Mouse (Mus musculus) mammary gland, adult 2 months (tissue): ENCODE data around the gene Relch. TPM values are rescaled to one million over a fixed set of nuclear protein-coding genes. Genes with fewer than 3 reads are reported as not detected.

Source experiments
- polyA plus RNA-seq: library from polyadenylated mRNA; depleted of rRNA; stranded (reverse); fragments of >200 nt; gene quantifications from 2 replicates; pipeline ENCODE4 v1.2.3, GENCODE M21; 2012; ENCODE audit warnings: low replicate concordance; rRNA removed

The Relch gene
- 18.4 and 32.5 TPM in 2 replicates for polyA plus RNA-seq

DNA sequence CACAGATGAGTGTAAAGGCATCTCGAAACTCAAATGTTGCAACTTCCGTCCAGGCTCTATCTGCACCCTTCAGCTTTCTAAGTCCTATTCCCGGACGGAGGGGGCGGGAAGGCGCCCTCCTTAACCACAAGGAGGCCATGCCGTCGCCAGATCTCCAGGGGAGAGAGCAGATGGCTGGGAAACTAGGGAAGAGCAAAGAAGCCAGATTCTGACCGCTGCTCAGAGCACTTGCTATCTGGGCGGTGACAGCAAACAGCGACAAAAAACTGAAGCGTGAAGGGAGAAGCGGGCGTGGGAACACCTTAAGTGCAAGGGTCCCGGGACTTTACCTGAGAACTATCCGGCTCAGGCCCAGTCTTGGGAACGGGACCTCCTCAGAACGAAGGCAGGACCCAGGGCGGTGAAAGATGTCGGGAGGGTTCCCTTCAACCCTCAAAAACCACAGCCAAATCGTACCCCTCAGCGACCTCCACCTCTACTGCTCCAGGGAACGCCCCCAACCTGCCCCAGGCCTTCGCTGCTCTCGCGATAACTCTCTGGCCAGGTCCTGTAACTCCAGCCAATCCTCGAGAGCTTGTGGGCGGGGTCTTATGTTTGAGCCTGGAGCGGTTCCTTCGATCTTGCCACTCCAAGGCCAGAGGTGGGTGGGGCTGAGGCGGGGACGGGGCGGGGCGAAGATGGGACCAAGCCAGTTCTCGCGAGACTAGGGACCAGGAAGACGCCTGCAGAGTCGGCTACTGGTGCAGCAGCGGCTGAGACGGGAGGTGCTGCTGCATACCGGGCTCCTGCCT lies at the start of gene Relch, which contains the start of gene Pign:
Gene Relch, plus strand, starts transcription at position 691 of the 791 bp plus-strand sequence.
Gene Pign, minus strand, starts transcription at position 507 of the 791 bp plus-strand sequence.

DNA sequence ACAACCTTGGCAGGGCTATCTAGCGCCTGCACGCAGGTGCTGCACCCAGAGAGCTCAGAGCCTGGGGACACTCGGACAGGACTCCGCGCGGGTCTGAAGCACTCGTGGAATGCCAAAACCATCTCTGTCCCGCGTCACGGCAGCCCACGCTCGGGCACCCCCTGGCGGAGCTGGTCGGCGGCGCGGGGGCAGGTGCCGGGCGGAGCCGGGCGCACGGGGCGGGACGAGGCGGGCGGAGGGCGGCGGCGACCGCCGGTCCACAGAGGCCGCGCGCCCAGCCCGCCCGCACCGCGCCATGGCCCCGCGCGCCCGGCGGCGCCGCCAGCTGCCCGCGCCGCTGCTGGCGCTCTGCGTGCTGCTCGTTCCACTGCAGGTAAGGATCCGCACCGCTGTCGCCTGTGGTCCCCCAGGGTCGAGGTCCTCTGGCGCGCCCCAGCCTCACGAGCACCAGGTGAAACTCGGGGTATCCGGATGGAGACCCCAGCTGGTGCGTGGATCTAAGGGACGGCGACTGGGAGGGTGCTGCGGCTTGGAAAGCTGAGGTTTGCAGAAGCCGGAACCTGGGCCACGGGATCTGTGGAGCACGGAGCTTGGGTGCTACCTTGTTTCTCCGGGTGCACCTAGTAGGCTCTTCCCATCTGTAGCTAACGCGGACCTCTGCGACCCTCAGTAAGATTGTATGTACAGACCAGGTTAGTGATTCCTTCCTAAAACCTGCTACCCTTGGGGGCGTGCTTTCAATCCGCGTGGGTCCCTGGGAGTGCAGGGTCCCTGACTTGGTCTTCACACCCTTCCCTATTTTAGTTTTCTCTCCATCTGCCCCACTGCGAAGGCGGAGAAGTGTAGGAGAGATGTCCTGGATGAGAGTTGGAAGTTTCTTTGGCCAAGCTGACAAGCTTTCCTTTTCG lies 117.0 kb downstream of the Relch start, which contains the start of gene Tnfrsf11a:
Gene Tnfrsf11a, plus strand, starts transcription at position 262 of the 908 bp plus-strand sequence.

Other genes with a start within 250 kb of the Relch start
- gene Pign, start 184 bp upstream of the Relch start, polyA plus RNA-seq, result 6.0 and 14.4 TPM in 2 replicates
- gene Tnfrsf11a, start 116.9 kb downstream of the Relch start, polyA plus RNA-seq, result 7.8 and 9.6 TPM in 2 replicates